Mouse (Mus musculus) heart, embryonic 12.5 days (tissue): ENCODE results near the gene Dthd1. TPM values are rescaled to one million over a fixed set of nuclear protein-coding genes. Genes with fewer than 3 reads are reported as not detected.

ENCODE experiments used
- ATAC-seq: fragments of 200-750 bp; cut with Nextera tagmentation; 2 replicates; pipeline ENCODE4 v1.8.0; 2017; ENCODE audit warnings: moderate TSS enrichment, moderate library complexity; ENCODE audit not compliant: insufficient number of reproducible peaks, low FRiP score
- H3K27ac ChIP-seq: fragments of 300-500 bp; sonication (generic); 2 replicates; pipeline ENCODE4 v1.5.1; 2016; ENCODE audit warnings: mild to moderate bottlenecking, moderate library complexity; ENCODE audit not compliant: poor library complexity, severe bottlenecking
- H3K27me3 ChIP-seq: fragments of 300-500 bp; sonication (generic); replicated peaks from 2 replicates; pipeline ENCODE4 v1.6.1; 2016; ENCODE audit warnings: mild to moderate bottlenecking, moderate library complexity
- H3K36me3 ChIP-seq: fragments of 300-500 bp; sonication (generic); 2 replicates; pipeline ENCODE4 v1.6.1; 2016; ENCODE audit warnings: mild to moderate bottlenecking, moderate library complexity
- H3K4me1 ChIP-seq: fragments of 300-500 bp; sonication (generic); replicated peaks from 2 replicates; pipeline ENCODE4 v1.6.1; 2016; ENCODE audit warnings: mild to moderate bottlenecking
- H3K4me2 ChIP-seq: fragments of 300-500 bp; sonication (generic); 2 replicates; pipeline ENCODE4 v1.6.1; 2016; ENCODE audit warnings: mild to moderate bottlenecking, moderate library complexity
- H3K4me3 ChIP-seq: fragments of 300-500 bp; sonication (generic); 2 replicates; pipeline ENCODE4 v1.5.1; 2016; ENCODE audit warnings: mild to moderate bottlenecking
- H3K9ac ChIP-seq: fragments of 300-500 bp; sonication (generic); 2 replicates; pipeline ENCODE4 v1.6.1; 2016; ENCODE audit warnings: mild to moderate bottlenecking, moderate library complexity
- H3K9me3 ChIP-seq: fragments of 300-500 bp; sonication (generic); replicated peaks from 2 replicates; pipeline ENCODE4 v1.6.1; 2016; ENCODE audit warnings: mild to moderate bottlenecking, moderate library complexity
- WGBS: fragments of 180-500 bp; shearing (Covaris S2); methylation state at CpG from one replicate; pipeline ENCODE4 v1.1.7; 2016; 5-methylcytosine and 5-hydroxymethylcytosine counted together
- polyA plus RNA-seq: library from polyadenylated mRNA; unstranded; fragments of >200 nt; fragmentation: Nextera tagmentation; extraction: Ambion mirVana; gene quantifications from 2 replicates; pipeline ENCODE4 v1.2.1, GENCODE M21; 2016

Gene Dthd1
- polyA plus RNA-seq, 1 experiment from 2014 or later: 0.18 TPM

GRCm38 (mm10) chr5:62815741-62816140 is 2.1 kb downstream of the Dthd1 start:
- no peaks in the 10 kb centered on the region for H3K36me3 ChIP-seq
- 53% methylated on average over 1 of the region's 1 CpGs for WGBS
- ATAC-seq: no peak
- no peaks in the 10 kb centered on the region for H3K9me3 ChIP-seq
- H3K4me3 ChIP-seq: no peak overlapping the region
- no peak overlapping the region for H3K9ac ChIP-seq
- H3K4me1 ChIP-seq: no peaks in the 10 kb centered on the region
- no peak overlapping the region for H3K27ac ChIP-seq
- H3K27me3 ChIP-seq: no peaks in the 10 kb centered on the region
- H3K4me2 ChIP-seq: no peak overlapping the region

GRCm38 (mm10) chr5:62819567-62819966 is 5.9 kb downstream of the Dthd1 start:
- 74% methylated on average over 2 of the region's 2 CpGs for WGBS
- H3K4me2 ChIP-seq: no peak overlapping the region
- no peak overlapping the region for H3K9ac ChIP-seq
- no peaks in the 10 kb centered on the region for H3K9me3 ChIP-seq
- no peaks in the 10 kb centered on the region for H3K4me1 ChIP-seq
- no peaks in the 10 kb centered on the region for H3K36me3 ChIP-seq
- H3K27me3 ChIP-seq: no peaks in the 10 kb centered on the region
- ATAC-seq: no peak
- H3K4me3 ChIP-seq: no peak overlapping the region
- no peak overlapping the region for H3K27ac ChIP-seq

- no peak for ATAC-seq
- Histone ChIP-seq H3K4me2 (no peak overlapping the region), H3K9me3 (no peaks in the 10 kb centered on the region), H3K27me3 (no peaks in the 10 kb centered on the region), H3K27ac (no peak overlapping the region), H3K9ac (no peak overlapping the region), H3K4me1 (no peaks in the 10 kb centered on the region), H3K4me3 (no peak overlapping the region), H3K36me3 (no peaks in the 10 kb centered on the region)
- 65% methylated on average over 8 of the region's 8 CpGs for WGBS
Measured at GRCm38 (mm10) chr5:62820363-62821271, 7.0 kb downstream of the Dthd1 start.

- H3K4me3 ChIP-seq: no peak overlapping the region
- H3K36me3 ChIP-seq: no peaks in the 10 kb centered on the region
- H3K4me1 ChIP-seq: no peaks in the 10 kb centered on the region
- no peak overlapping the region for H3K27ac ChIP-seq
- H3K9me3 ChIP-seq: no peaks in the 10 kb centered on the region
- no peak overlapping the region for H3K4me2 ChIP-seq
- H3K9ac ChIP-seq: no peak overlapping the region
- no peak for ATAC-seq
- WGBS: 84% methylated on average over 3 of the region's 3 CpGs
- no peaks in the 10 kb centered on the region for H3K27me3 ChIP-seq
Measured at GRCm38 (mm10) chr5:62842955-62843730, 29.5 kb downstream of the Dthd1 start.

GRCm38 (mm10) chr5:62846571-62847131 is 33.0 kb downstream of the Dthd1 start:
- Histone ChIP-seq H3K4me3 (no peak overlapping the region), H3K9ac (no peak overlapping the region), H3K9me3 (no peaks in the 10 kb centered on the region), H3K4me1 (no peaks in the 10 kb centered on the region), H3K27me3 (no peaks in the 10 kb centered on the region), H3K27ac (no peak overlapping the region), H3K36me3 (no peaks in the 10 kb centered on the region), H3K4me2 (no peak overlapping the region)
- no peak for ATAC-seq
- 72% methylated on average over 6 of the region's 6 CpGs for WGBS

GRCm38 (mm10) chr5:62851337-62851736 is 37.7 kb downstream of the Dthd1 start:
- ATAC-seq: no peak
- Histone ChIP-seq H3K9me3 (no peaks in the 10 kb centered on the region), H3K36me3 (no peaks in the 10 kb centered on the region), H3K4me1 (no peaks in the 10 kb centered on the region), H3K27ac (no peak overlapping the region), H3K4me2 (no peak overlapping the region), H3K4me3 (no peak overlapping the region), H3K27me3 (no peaks in the 10 kb centered on the region), H3K9ac (no peak overlapping the region)
- 58% methylated on average over 2 of the region's 2 CpGs for WGBS

- ATAC-seq: no peak
- H3K4me3 ChIP-seq: no peak overlapping the region
- H3K4me1 ChIP-seq: no peaks in the 10 kb centered on the region
- no peak overlapping the region for H3K27ac ChIP-seq
- no peaks in the 10 kb centered on the region for H3K36me3 ChIP-seq
- H3K9me3 ChIP-seq: no peaks in the 10 kb centered on the region
- no peak overlapping the region for H3K9ac ChIP-seq
- 88% methylated on average over 4 of the region's 4 CpGs for WGBS
- H3K27me3 ChIP-seq: no peaks in the 10 kb centered on the region
- H3K4me2 ChIP-seq: no peak overlapping the region
Measured at GRCm38 (mm10) chr5:62854361-62854844, 40.8 kb downstream of the Dthd1 start.

GRCm38 (mm10) chr5:62857502-62857901 is 43.9 kb downstream of the Dthd1 start:
- H3K27ac ChIP-seq: no peak overlapping the region
- H3K4me2 ChIP-seq: no peak overlapping the region
- whole genome bisulfite sequencing: 63% methylated on average over 1 of the region's 1 CpGs
- H3K9ac ChIP-seq: no peak overlapping the region
- no peak for ATAC-seq
- no peak overlapping the region for H3K4me3 ChIP-seq
- H3K36me3 ChIP-seq: no peaks in the 10 kb centered on the region
- H3K9me3 ChIP-seq: no peaks in the 10 kb centered on the region
- H3K27me3 ChIP-seq: no peaks in the 10 kb centered on the region
- no peaks in the 10 kb centered on the region for H3K4me1 ChIP-seq

GRCm38 (mm10) chr5:62858282-62858681 is 44.7 kb downstream of the Dthd1 start:
- Histone ChIP-seq H3K9ac (no peak overlapping the region), H3K27ac (no peak overlapping the region), H3K27me3 (no peaks in the 10 kb centered on the region), H3K4me2 (no peak overlapping the region), H3K36me3 (no peaks in the 10 kb centered on the region), H3K9me3 (no peaks in the 10 kb centered on the region), H3K4me1 (no peaks in the 10 kb centered on the region), H3K4me3 (no peak overlapping the region)
- WGBS: 59% methylated on average over 2 of the region's 2 CpGs
- no peak for ATAC-seq

- Histone ChIP-seq H3K27me3 (no peaks in the 10 kb centered on the region), H3K4me2 (no peak overlapping the region), H3K9ac (no peak overlapping the region), H3K27ac (no peak overlapping the region), H3K4me1 (no peaks in the 10 kb centered on the region), H3K36me3 (no peaks in the 10 kb centered on the region), H3K4me3 (no peak overlapping the region), H3K9me3 (peaks cover 8% of the 10 kb centered on the region; the same call in 1 of the 2 replicates)
- 75% methylated on average over 3 of the region's 3 CpGs for WGBS
- ATAC-seq: no peak
Measured at GRCm38 (mm10) chr5:62864348-62864747, 50.7 kb downstream of the Dthd1 start.

- no peaks in the 10 kb centered on the region for H3K4me1 ChIP-seq
- no peaks in the 10 kb centered on the region for H3K36me3 ChIP-seq
- H3K4me3 ChIP-seq: no peak overlapping the region
- no peak for ATAC-seq
- H3K9me3 ChIP-seq: peaks cover 8% of the 10 kb centered on the region; the same call in 1 of the 2 replicates
- no peak overlapping the region for H3K27ac ChIP-seq
- no peak overlapping the region for H3K9ac ChIP-seq
- H3K4me2 ChIP-seq: no peak overlapping the region
- H3K27me3 ChIP-seq: no peaks in the 10 kb centered on the region
Measured at GRCm38 (mm10) chr5:62867003-62867402, 53.4 kb downstream of the Dthd1 start.
